Mouse (Mus musculus) neural tube, embryonic 12.5 days (tissue): ENCODE data around the gene Celf2. TPM values are rescaled to one million over a fixed set of nuclear protein-coding genes. Genes with fewer than 3 reads are reported as not detected.

Source experiments
- ATAC-seq: fragments of 200-750 bp; cut with Nextera tagmentation; 2 replicates; pipeline ENCODE4 v1.8.0; 2017; ENCODE audit warnings: low read depth, mild to moderate bottlenecking, moderate TSS enrichment, moderate library complexity; ENCODE audit not compliant: low FRiP score
- H3K27ac ChIP-seq: fragments of 300-500 bp; sonication (generic); 2 replicates; pipeline ENCODE4 v1.5.1; 2016
- H3K27me3 ChIP-seq: fragments of 300-500 bp; sonication (generic); replicated peaks from 2 replicates; pipeline ENCODE4 v1.6.1; 2016; ENCODE audit warnings: mild to moderate bottlenecking
- H3K36me3 ChIP-seq: fragments of 300-500 bp; sonication (generic); 2 replicates; pipeline ENCODE4 v1.6.1; 2016; ENCODE audit warnings: mild to moderate bottlenecking
- H3K4me1 ChIP-seq: fragments of 300-500 bp; sonication (generic); 2 replicates; pipeline ENCODE4 v1.6.1; 2016
- H3K4me2 ChIP-seq: fragments of 300-500 bp; sonication (generic); replicated peaks from 2 replicates; pipeline ENCODE4 v1.6.1; 2016; ENCODE audit warnings: mild to moderate bottlenecking
- H3K4me3 ChIP-seq: fragments of 300-500 bp; sonication (generic); 2 replicates; pipeline ENCODE4 v1.5.1; 2016
- H3K9ac ChIP-seq: fragments of 300-500 bp; sonication (generic); 2 replicates; pipeline ENCODE4 v1.6.1; 2016; ENCODE audit warnings: mild to moderate bottlenecking
- H3K9me3 ChIP-seq: fragments of 300-500 bp; sonication (generic); 2 replicates; pipeline ENCODE4 v1.6.1; 2016; ENCODE audit warnings: mild to moderate bottlenecking
- WGBS: fragments of 180-500 bp; shearing (Covaris S2); methylation state at CpG from one replicate; pipeline ENCODE4 v1.1.7; 2016; 5-methylcytosine and 5-hydroxymethylcytosine counted together
- polyA plus RNA-seq: library from polyadenylated mRNA; unstranded; fragments of >200 nt; fragmentation: Nextera tagmentation; extraction: Ambion mirVana; gene quantifications from 2 replicates; pipeline ENCODE4 v1.2.1, GENCODE M21; 2016

The Celf2 gene
- polyA plus RNA-seq, 1 experiment from 2014 or later = 98.4 TPM

DNA sequence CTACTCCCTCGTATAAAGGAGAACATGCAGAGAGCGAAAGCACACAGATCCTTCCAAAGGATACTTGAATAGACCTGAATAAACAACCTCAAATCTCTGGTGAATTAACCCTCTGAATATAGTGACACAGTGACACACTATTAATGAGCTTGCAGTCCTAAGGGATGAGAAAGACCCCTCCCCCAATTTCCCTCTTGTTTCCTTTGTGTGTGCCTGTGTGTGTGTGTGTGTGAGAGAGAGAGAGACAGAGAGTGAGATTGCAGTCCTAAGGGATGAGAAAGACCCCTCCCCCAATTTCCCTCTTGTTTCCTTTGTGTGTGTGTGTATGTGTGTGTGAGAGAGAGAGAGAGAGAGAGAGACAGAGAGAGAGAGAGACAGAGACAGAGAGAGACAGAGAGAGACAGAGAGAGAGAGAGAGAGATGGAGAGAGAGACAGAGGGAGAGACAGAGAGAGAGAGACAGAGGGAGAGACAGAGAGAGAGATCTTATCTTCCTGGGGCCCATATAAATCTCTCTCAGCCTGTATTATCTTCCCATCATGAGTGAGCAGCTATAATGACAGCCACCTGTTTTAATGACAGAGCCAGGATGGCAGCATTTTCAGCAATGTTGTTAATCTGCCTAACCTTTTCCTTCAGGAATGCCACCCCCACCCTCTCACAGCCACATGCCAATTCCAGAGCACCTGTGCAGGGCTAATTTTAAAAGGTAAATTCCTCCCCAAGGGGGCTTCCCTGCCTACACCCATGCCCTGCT, 566.5 kb downstream of the Celf2 start:
- no peaks in the 10 kb centered on the region for H3K9me3 ChIP-seq
- ATAC-seq = peak; percentile 73
- no peak overlapping the region for H3K9ac ChIP-seq
- no peaks in the 10 kb centered on the region for H3K27me3 ChIP-seq
- WGBS = 46% methylated on average over 2 of the region's 2 CpGs
- H3K4me2 ChIP-seq = no peak overlapping the region
- no peak overlapping the region for H3K27ac ChIP-seq
- no peaks in the 10 kb centered on the region for H3K36me3 ChIP-seq
- H3K4me3 ChIP-seq = no peak overlapping the region
- peaks cover 12% of the 10 kb centered on the region for H3K4me1 ChIP-seq

DNA sequence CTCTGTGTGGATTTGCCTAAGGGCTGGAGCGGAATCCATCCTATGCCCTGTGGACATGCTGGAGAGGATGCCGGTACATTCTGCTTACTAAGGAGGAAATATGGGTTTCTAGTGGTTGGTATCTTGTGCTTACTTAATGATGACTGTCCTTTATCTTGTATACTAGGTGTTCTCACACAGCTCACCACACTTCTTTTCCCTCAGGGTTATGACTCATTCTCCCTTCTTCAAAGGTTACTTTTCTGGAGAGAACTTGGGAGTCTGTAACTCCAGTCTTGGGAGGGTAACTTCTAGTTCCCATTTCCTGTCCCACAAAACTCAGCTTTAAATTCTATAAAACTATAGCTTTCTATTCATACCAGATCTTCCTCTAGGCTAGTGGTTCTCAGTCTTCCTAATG, 570.2 kb downstream of the Celf2 start:
- Histone ChIP-seq H3K9ac (no peak overlapping the region), H3K27me3 (no peaks in the 10 kb centered on the region), H3K4me3 (no peak overlapping the region), H3K27ac (no peak overlapping the region), H3K36me3 (no peaks in the 10 kb centered on the region), H3K4me2 (no peak overlapping the region), H3K4me1 (peaks cover 12% of the 10 kb centered on the region), H3K9me3 (no peaks in the 10 kb centered on the region)
- 88% methylated on average over 2 of the region's 2 CpGs for WGBS
- no peak for ATAC-seq

DNA sequence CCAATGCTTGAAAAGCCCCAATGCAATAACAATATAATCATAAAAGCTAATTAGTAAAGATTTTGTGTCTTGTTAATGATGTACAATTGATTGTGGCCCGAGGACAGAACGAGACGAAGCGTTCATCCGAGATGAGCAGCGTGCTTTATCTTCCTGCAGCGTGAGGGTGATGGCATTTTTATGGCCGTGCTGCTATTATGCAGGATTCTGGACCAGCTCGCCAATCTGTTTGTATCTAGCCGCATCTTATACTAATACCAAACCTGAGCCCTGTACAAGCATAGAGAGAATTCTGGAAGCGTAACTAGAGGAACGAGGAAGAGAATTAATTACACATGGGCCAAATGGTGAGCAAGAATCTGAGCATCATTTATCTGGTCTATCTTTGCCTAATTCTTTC, 576.2 kb downstream of the Celf2 start:
- peak; percentile 59; the same call in 1 of the 2 replicates for ATAC-seq
- Histone ChIP-seq H3K9me3 (no peaks in the 10 kb centered on the region), H3K36me3 (no peaks in the 10 kb centered on the region), H3K4me3 (no peak overlapping the region), H3K4me2 (no peak overlapping the region), H3K27me3 (no peaks in the 10 kb centered on the region), H3K9ac (no peak overlapping the region), H3K4me1 (peaks cover 6% of the 10 kb centered on the region; the same call in 1 of the 2 replicates), H3K27ac (no peak overlapping the region)
- whole genome bisulfite sequencing = 34% methylated on average over 12 of the region's 12 CpGs

DNA sequence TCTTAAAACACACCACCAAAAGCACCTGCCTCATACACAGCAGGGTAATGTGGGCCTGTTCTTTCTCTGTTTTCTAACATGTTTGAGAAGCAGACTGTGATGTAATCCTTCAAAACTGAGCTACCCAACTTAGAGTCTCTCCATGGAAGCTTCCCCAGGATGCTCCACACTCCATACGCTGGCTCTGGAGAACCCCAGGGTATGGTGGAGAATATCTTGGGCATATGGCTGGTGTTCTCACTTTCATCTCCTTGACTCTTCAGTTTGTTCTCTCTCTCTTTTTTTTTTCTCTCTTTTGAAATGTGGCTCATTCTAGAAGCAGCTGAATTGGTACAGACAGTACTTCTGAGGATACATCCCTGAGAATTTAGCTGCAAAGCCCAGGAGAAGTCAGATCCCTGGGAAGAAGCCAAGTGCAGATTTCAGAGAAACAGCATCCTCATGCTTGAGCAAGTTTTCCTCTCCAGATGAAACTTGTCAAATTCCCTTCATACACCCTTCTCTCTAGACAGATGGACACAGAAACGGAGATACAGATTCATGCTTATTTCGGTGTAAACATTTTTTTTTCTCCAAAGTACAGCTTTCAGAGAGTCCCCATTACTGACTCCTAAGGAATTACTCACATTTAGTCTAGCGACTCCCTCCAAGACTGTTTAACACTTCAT, 581.5 kb downstream of the Celf2 start:
- no peaks in the 10 kb centered on the region for H3K9me3 ChIP-seq
- H3K27me3 ChIP-seq = no peaks in the 10 kb centered on the region
- 0 out of 2 replicates have a peak, but pooled peaks cover 3% of the 10 kb centered on the region for H3K4me1 ChIP-seq
- H3K9ac ChIP-seq = no peak overlapping the region
- no peak overlapping the region for H3K4me2 ChIP-seq
- no peak for ATAC-seq
- no peak overlapping the region for H3K4me3 ChIP-seq
- WGBS = 87% methylated on average over 4 of the region's 4 CpGs
- no peak overlapping the region for H3K27ac ChIP-seq
- H3K36me3 ChIP-seq = no peaks in the 10 kb centered on the region

DNA sequence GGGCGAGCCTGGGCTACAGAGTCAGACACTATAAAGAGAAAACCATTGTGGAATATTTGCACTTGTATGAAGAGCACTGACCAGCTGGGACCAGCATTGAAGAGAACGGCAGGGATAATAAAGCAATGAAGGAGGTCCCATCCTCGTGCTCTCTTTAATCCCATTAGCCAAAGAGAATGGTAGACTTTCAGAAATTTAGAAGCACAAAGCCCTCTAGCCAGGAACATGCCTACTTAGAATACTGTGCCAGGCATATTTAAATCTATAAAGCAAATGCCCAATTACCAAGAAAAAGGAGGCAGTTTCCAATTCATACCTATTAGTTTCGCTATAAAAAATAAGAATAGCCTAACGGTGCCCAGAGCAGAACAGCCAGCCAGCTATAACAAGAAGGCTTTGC, 583.9 kb downstream of the Celf2 start:
- Histone ChIP-seq H3K27ac (no peak overlapping the region), H3K27me3 (no peaks in the 10 kb centered on the region), H3K36me3 (no peaks in the 10 kb centered on the region), H3K4me2 (no peak overlapping the region), H3K9me3 (no peaks in the 10 kb centered on the region), H3K4me1 (0 out of 2 replicates have a peak, but pooled peaks cover 3% of the 10 kb centered on the region), H3K4me3 (no peak overlapping the region), H3K9ac (no peak overlapping the region)
- no peak for ATAC-seq
- WGBS = 48% methylated on average over 5 of the region's 5 CpGs

DNA sequence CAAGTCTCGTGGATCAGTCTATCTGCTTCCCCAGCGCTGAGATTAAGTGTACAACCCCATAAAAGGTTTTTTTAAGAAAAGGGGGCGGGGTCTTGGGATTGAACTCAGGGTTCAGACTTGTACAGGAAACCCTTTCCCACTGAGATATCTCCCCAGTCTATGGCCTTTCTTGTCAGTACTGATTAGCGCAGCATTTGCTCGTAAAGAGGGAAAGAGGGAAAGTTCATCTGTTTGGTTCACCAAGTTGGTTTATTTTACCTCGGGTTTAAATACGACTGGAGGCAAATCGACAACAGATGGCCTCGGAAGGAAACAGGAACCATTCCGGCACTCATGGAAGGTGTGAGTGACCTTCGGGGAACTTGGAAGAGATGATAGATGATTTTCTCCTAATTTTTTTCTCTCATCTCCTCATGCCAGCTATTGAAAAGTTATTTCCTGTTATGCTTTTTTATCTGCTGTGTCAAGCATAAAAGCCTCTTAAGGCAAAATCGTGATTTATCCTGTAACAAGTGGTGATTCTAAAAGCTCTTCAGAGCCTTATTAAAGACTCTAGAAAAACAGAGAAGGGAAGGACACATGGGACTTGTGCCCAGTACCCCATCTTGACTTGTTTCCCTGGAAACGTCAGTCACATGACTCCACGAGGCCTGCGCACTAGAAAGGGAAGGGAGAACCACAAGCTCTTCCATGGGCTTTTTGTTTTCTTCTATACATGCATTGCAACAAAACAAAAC, 585.5 kb downstream of the Celf2 start:
- no peak overlapping the region for H3K27ac ChIP-seq
- no peak for ATAC-seq
- no peaks in the 10 kb centered on the region for H3K36me3 ChIP-seq
- no peak overlapping the region for H3K9ac ChIP-seq
- 69% methylated on average over 15 of the region's 15 CpGs for WGBS
- no peaks in the 10 kb centered on the region for H3K4me1 ChIP-seq
- H3K27me3 ChIP-seq = no peaks in the 10 kb centered on the region
- no peak overlapping the region for H3K4me2 ChIP-seq
- no peaks in the 10 kb centered on the region for H3K9me3 ChIP-seq
- H3K4me3 ChIP-seq = no peak overlapping the region

DNA sequence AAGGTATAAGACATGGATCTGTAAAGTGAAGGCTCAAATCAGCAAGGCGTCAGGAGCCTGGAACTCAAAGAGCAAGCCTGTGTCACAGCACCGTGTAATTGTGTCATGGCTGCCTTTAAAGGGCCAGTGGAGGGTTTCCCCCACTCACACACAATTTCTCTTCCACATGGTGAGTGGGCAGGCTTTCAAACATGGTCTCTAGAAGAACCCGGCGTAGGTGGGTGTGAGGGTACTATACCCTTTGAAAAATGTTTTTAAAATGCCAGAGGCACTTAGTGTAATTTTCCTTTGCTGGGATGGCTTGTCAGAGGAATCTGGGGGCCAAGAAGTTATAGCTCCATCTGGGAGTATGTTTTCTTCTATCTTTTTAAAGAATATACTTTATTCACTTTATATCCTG, 594.0 kb downstream of the Celf2 start:
- no peak overlapping the region for H3K9ac ChIP-seq
- no peak overlapping the region for H3K4me2 ChIP-seq
- H3K9me3 ChIP-seq = no peaks in the 10 kb centered on the region
- 89% methylated on average over 4 of the region's 4 CpGs for WGBS
- H3K36me3 ChIP-seq = no peaks in the 10 kb centered on the region
- no peaks in the 10 kb centered on the region for H3K27me3 ChIP-seq
- H3K4me3 ChIP-seq = no peak overlapping the region
- ATAC-seq = no peak
- H3K27ac ChIP-seq = no peak overlapping the region
- no peaks in the 10 kb centered on the region; the same call in 1 of the 2 replicates for H3K4me1 ChIP-seq

DNA sequence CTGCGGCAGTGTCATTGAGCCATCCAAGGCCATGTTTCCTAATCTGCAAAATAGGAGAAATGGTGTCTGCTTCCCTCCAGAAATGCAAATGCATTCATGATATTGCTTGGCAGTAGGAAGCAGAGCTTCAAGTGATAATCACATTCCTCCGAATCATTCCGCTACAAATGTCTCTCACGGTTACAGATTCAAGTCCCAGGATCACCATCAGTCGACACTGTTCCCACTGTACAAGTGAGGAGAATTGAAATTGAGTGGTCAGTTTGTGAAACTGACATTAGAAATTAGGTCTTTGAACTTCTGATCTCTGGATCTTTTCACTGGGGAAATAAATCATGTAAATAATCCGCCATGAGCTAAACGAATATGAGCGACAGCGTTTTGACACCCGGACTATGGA, 596.0 kb downstream of the Celf2 start:
- 91% methylated on average over 10 of the region's 10 CpGs for WGBS
- Histone ChIP-seq H3K4me1 (no peaks in the 10 kb centered on the region; the same call in 1 of the 2 replicates), H3K4me3 (no peak overlapping the region), H3K4me2 (no peak overlapping the region), H3K27ac (no peak overlapping the region), H3K27me3 (no peaks in the 10 kb centered on the region), H3K9ac (no peak overlapping the region), H3K36me3 (no peaks in the 10 kb centered on the region), H3K9me3 (no peaks in the 10 kb centered on the region)
- no peak for ATAC-seq

DNA sequence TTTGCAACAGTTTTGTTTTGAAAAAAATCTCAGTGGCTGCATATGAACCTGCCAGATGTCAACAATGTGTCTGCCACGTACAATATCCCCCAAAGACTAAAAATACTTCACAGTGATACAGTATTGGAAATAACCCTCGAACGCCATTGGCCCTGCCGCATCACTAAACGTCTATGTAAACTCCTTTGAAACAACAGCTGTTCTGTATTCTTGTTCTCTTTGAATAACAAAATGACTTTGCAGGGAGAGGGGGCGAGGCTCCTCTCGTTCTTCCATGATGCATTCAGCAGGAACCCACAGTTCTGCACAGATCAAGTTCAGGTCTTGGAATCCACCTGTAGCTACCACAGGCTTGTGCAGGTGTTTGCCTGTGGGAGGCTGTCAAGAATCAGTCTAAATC, 597.4 kb downstream of the Celf2 start:
- Histone ChIP-seq H3K4me3 (no peak overlapping the region), H3K36me3 (no peaks in the 10 kb centered on the region)
- WGBS = 50% methylated on average over 7 of the region's 7 CpGs

DNA sequence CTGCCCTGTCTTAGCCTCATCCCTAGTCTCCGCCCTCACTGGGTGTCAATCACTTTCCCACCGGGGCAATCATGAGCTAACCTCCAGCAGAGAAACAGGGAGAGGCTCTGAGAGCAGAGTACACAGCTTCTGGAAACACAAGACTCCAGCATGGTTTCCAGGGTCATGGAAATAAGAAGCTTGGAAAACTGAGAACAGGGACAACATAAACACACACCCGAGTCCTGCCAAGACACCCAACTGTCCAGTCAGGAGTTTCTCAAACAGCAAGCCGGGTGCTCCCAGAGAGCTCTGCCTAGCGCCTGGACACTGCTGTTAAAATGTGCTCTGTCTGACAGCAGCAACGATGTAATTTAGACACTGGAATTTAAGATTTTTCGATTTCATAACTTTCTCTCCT, 599.4 kb downstream of the Celf2 start:
- Histone ChIP-seq H3K4me3 (no peak overlapping the region), H3K36me3 (no peaks in the 10 kb centered on the region), H3K4me2 (no peak overlapping the region), H3K27me3 (no peaks in the 10 kb centered on the region), H3K27ac (no peak overlapping the region), H3K4me1 (no peaks in the 10 kb centered on the region; the same call in 1 of the 2 replicates), H3K9me3 (no peaks in the 10 kb centered on the region), H3K9ac (no peak overlapping the region)
- ATAC-seq = no peak
- WGBS = 78% methylated on average over 7 of the region's 7 CpGs

More for the DNA sequence above, 597.4 kb downstream of the Celf2 start:
- Histone ChIP-seq H3K4me1 (no peaks in the 10 kb centered on the region; the same call in 1 of the 2 replicates), H3K4me2 (no peak overlapping the region), H3K27me3 (no peaks in the 10 kb centered on the region), H3K27ac (no peak overlapping the region), H3K9me3 (no peaks in the 10 kb centered on the region), H3K9ac (no peak overlapping the region)
- ATAC-seq = no peak

DNA sequence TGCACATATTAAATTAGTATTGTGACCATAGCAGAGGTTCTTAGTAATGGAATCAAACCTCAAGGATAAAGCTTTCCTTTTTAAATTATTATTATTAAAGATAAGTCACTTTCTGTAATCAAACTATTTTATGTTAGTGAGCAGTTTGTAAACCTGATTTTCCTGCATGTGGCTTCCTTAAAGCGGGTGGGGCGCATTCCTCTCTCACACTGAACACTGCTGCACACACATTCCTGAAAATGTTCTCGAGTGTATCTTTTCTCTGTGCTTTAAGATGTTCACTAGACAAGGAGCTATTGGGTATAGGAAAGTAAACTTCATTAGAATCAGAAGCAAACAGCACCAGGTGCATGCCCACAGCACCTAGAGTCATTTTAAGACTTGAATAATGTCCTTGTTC, 605.0 kb downstream of the Celf2 start:
- no peaks in the 10 kb centered on the region for H3K9me3 ChIP-seq
- 80% methylated on average over 3 of the region's 3 CpGs for WGBS
- H3K27me3 ChIP-seq = no peaks in the 10 kb centered on the region
- no peak overlapping the region for H3K27ac ChIP-seq
- no peaks in the 10 kb centered on the region for H3K4me1 ChIP-seq
- H3K9ac ChIP-seq = no peak overlapping the region
- H3K4me2 ChIP-seq = no peak overlapping the region
- H3K4me3 ChIP-seq = no peak overlapping the region
- ATAC-seq = no peak
- H3K36me3 ChIP-seq = no peaks in the 10 kb centered on the region

DNA sequence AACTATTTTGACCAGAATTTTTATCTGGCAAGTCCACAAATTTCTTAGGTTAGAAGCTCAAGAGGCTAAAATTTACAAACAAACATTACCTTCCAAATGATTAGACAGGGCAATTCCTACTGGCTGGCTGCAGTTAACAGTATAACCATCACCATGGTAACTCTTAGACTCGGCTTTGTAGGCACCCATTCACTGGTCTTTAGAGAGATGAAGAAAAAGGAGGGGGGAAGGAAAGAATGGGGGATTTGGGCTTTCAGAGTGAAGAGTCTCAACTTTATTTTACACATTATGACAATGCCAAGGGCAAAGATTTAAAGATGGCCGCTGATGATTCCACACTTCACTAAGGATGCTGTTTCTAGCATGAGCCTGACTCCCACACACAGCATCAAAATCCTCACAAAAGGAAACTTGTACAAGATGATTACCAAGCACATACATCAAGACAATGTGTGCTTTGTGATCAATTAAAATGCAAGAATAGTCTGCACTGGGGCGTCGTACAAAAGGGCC, 606.1 kb downstream of the Celf2 start:
- 17% methylated on average over 4 of the region's 4 CpGs for WGBS

More for the DNA sequence above, 606.1 kb downstream of the Celf2 start:
- no peak overlapping the region for H3K27ac ChIP-seq
- no peaks in the 10 kb centered on the region for H3K27me3 ChIP-seq
- no peaks in the 10 kb centered on the region for H3K4me1 ChIP-seq
- ATAC-seq = peak; percentile 92
- H3K4me3 ChIP-seq = no peak overlapping the region
- H3K36me3 ChIP-seq = no peaks in the 10 kb centered on the region
- no peaks in the 10 kb centered on the region for H3K9me3 ChIP-seq
- H3K9ac ChIP-seq = no peak overlapping the region
- peak overlapping the region; percentile 12; the same call in 1 of the 2 replicates for H3K4me2 ChIP-seq
